Mouse (Mus musculus): Measurements from ENCODE around the gene Efna5. TPM values are rescaled to one million over a fixed set of nuclear protein-coding genes. Genes with fewer than 3 reads are reported as not detected.

Gene Efna5
- polyA plus RNA-seq, 1 experiment: 0.42 TPM

DNA sequence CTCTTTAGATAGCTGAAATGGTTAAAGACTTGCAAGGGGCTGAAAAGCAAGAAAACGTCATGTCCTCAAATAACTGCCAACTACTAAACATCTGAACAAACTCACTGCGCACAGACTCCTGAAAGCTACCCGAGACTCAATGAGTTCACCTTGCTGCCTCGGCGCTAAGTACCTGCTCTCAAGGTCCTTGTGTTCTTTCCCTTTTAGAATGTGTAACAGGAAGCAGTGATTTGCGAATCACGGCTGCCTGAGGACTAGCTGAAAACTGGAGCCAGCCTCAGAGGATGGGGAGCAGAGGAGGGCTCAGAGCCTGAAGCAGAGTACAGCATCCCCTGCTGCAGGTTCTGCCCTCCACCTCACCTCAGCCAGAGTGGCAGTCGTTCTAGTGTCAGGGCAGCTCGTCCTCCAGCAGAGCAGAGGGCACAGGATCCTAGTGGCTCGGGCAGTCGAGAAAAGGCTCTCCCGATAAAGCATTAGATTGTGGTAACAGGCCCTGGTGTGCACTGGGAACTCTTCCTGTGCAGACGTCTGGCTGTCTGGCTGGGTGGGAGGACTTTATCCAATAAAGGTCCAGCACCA lies 98.2 kb downstream of the Efna5 start:
- H3K36me3 ChIP-seq (ENCODE audit: control insufficient read depth, insufficient read depth, low read length): no peaks in the 10 kb centered on the region
- TF ChIP-seq CTCF (IDR thresholded peaks at IDR 0.05; ENCODE audit: control insufficient read depth, insufficient read depth, insufficient replicate concordance, low read depth, low read length): no peak
- TF ChIP-seq POLR2A (IDR thresholded peaks at IDR 0.05; ENCODE audit: control insufficient read depth, low read depth, low read length): no peak
- H3K4me1 ChIP-seq (ENCODE audit: control insufficient read depth, insufficient read depth, low read length): peaks cover 5% of the 10 kb centered on the region; the same call in 1 of the 2 replicates
- no peaks in the 10 kb centered on the region for H3K27me3 ChIP-seq (ENCODE audit: control insufficient read depth, insufficient read depth, low read length)
- no peak overlapping the region for H3K4me3 ChIP-seq (ENCODE audit: control insufficient read depth, low read depth, low read length)
- no peak overlapping the region for H3K27ac ChIP-seq (ENCODE audit: control insufficient read depth, insufficient read depth, low read depth, low read length)

DNA sequence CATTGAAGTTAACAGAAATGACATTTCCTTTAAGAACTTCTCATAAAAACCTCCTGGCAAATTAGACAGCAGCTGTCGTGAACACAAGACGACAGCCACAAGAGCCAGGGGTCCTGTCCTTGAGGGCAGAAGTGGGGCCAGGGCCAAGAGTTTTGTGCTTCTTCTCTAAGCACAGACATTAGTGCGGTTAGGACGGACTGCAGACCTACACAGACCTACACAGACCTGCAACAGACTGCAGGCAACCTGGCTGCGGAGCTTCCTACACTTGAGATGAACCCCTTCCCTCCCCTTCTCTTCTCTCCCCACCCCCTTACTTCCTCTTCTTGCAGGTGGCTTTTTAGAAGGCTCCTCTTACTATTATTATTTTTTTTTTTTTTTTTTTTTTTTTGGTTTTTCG lies 100.0 kb downstream of the Efna5 start:
- TF ChIP-seq POLR2A (IDR thresholded peaks at IDR 0.05; ENCODE audit: control insufficient read depth, low read depth, low read length) (no peak), CTCF (IDR thresholded peaks at IDR 0.05; ENCODE audit: control insufficient read depth, insufficient read depth, insufficient replicate concordance, low read depth, low read length) (no peak)
- peaks cover 5% of the 10 kb centered on the region; the same call in 1 of the 2 replicates for H3K4me1 ChIP-seq (ENCODE audit: control insufficient read depth, insufficient read depth, low read length)
- no peaks in the 10 kb centered on the region for H3K36me3 ChIP-seq (ENCODE audit: control insufficient read depth, insufficient read depth, low read length)
- H3K27me3 ChIP-seq (ENCODE audit: control insufficient read depth, insufficient read depth, low read length): no peaks in the 10 kb centered on the region
- H3K4me3 ChIP-seq (ENCODE audit: control insufficient read depth, low read depth, low read length): no peak overlapping the region
- H3K27ac ChIP-seq (ENCODE audit: control insufficient read depth, insufficient read depth, low read depth, low read length): no peak overlapping the region

- no peaks in the 10 kb centered on the region for H3K36me3 ChIP-seq (ENCODE audit: control insufficient read depth, insufficient read depth, low read length)
- H3K27ac ChIP-seq (ENCODE audit: control insufficient read depth, insufficient read depth, low read depth, low read length): no peak overlapping the region
- H3K4me1 ChIP-seq (ENCODE audit: control insufficient read depth, insufficient read depth, low read length): no peaks in the 10 kb centered on the region
- no peak overlapping the region for H3K4me3 ChIP-seq (ENCODE audit: control insufficient read depth, low read depth, low read length)
- TF ChIP-seq POLR2A (IDR thresholded peaks at IDR 0.05; ENCODE audit: control insufficient read depth, low read depth, low read length) (no peak), CTCF (IDR thresholded peaks at IDR 0.05; ENCODE audit: control insufficient read depth, insufficient read depth, insufficient replicate concordance, low read depth, low read length) (no peak)
- no peaks in the 10 kb centered on the region for H3K27me3 ChIP-seq (ENCODE audit: control insufficient read depth, insufficient read depth, low read length)
These were observed 103.1 kb downstream of the Efna5 start for GRCm38 (mm10) chr17:62777858-62778564.

DNA sequence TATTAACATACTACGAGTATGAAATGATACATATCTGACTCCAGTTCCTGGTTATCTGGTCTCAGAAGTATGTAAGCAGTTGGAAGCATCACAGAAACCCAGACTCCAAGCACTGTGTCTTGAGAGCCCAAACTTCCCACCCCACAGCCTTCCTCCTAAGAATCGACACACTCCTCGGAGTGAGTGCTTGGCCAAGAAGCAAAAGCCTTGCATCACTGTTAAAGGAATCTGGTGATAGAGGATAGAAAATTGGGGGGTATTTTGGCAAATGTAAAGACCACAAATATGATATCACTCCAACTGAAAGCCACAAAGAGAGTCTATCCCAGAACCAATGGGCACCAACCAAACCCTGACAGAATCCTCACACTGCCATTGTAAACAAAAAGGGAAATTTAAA lies 104.4 kb downstream of the Efna5 start:
- no peak overlapping the region for H3K4me3 ChIP-seq (ENCODE audit: control insufficient read depth, low read depth, low read length)
- H3K4me1 ChIP-seq (ENCODE audit: control insufficient read depth, insufficient read depth, low read length): no peaks in the 10 kb centered on the region
- H3K27ac ChIP-seq (ENCODE audit: control insufficient read depth, insufficient read depth, low read depth, low read length): no peak overlapping the region
- H3K27me3 ChIP-seq (ENCODE audit: control insufficient read depth, insufficient read depth, low read length): no peaks in the 10 kb centered on the region
- TF ChIP-seq CTCF (IDR thresholded peaks at IDR 0.05; ENCODE audit: control insufficient read depth, insufficient read depth, insufficient replicate concordance, low read depth, low read length) (no peak), POLR2A (IDR thresholded peaks at IDR 0.05; ENCODE audit: control insufficient read depth, low read depth, low read length) (no peak)
- H3K36me3 ChIP-seq (ENCODE audit: control insufficient read depth, insufficient read depth, low read length): no peaks in the 10 kb centered on the region

DNA sequence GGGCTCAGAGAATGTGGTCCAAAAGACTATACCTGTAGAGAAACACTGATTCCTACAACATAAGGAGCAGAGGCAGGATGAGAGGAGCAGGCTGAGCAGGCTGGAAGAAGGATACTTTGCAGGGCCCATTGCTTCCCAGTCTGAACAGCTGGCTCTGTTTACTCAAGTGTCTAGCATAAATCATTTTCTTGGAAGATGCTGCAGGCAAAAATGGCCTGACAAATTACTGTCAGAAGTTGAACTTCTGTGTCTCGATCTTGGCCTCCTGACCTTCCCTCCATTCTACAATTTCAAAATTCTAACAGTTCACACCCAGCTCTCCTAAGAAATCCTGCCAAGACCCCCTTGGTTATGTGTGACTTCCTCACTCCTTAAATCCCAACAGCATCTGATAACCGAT lies 105.1 kb downstream of the Efna5 start:
- H3K27me3 ChIP-seq (ENCODE audit: control insufficient read depth, insufficient read depth, low read length): no peaks in the 10 kb centered on the region

GRCm38 (mm10) chr17:62775401-62775800 lies 105.7 kb downstream of the Efna5 start:
- Histone ChIP-seq H3K27me3 (ENCODE audit: control insufficient read depth, insufficient read depth, low read length) (no peaks in the 10 kb centered on the region), H3K27ac (ENCODE audit: control insufficient read depth, insufficient read depth, low read depth, low read length) (no peak overlapping the region), H3K4me3 (ENCODE audit: control insufficient read depth, low read depth, low read length) (no peak overlapping the region), H3K36me3 (ENCODE audit: control insufficient read depth, insufficient read depth, low read length) (no peaks in the 10 kb centered on the region), H3K4me1 (ENCODE audit: control insufficient read depth, insufficient read depth, low read length) (no peaks in the 10 kb centered on the region)
- TF ChIP-seq CTCF (IDR thresholded peaks at IDR 0.05; ENCODE audit: control insufficient read depth, insufficient read depth, insufficient replicate concordance, low read depth, low read length) (no peak), POLR2A (IDR thresholded peaks at IDR 0.05; ENCODE audit: control insufficient read depth, low read depth, low read length) (no peak)

More for the DNA sequence above, 105.1 kb downstream of the Efna5 start:
- H3K27ac ChIP-seq (ENCODE audit: control insufficient read depth, insufficient read depth, low read depth, low read length): no peak overlapping the region
- no peak overlapping the region for H3K4me3 ChIP-seq (ENCODE audit: control insufficient read depth, low read depth, low read length)
- H3K4me1 ChIP-seq (ENCODE audit: control insufficient read depth, insufficient read depth, low read length): no peaks in the 10 kb centered on the region
- TF ChIP-seq POLR2A (IDR thresholded peaks at IDR 0.05; ENCODE audit: control insufficient read depth, low read depth, low read length) (no peak), CTCF (IDR thresholded peaks at IDR 0.05; ENCODE audit: control insufficient read depth, insufficient read depth, insufficient replicate concordance, low read depth, low read length) (no peak)
- H3K36me3 ChIP-seq (ENCODE audit: control insufficient read depth, insufficient read depth, low read length): no peaks in the 10 kb centered on the region

DNA sequence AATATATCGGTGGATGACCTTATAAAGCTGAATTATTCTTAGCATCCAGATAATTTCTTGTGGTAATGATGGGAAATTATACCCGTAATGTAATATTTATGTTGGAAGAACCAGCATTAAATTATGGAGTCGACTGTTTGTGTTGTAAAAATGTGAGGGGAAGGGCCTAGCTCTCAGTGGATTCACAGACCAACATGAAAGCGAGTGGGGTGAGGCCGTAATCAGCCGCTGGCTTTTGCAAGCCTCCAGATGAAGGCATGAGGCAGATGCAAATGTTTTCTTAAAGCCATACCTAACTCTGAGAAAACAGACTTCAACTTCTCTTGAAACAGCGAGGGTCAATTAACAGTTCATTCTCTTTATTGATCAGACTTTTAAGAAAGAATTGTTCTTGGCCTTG lies 106.4 kb downstream of the Efna5 start:
- TF ChIP-seq CTCF (IDR thresholded peaks at IDR 0.05; ENCODE audit: control insufficient read depth, insufficient read depth, insufficient replicate concordance, low read depth, low read length) (no peak), POLR2A (IDR thresholded peaks at IDR 0.05; ENCODE audit: control insufficient read depth, low read depth, low read length) (no peak)
- H3K4me1 ChIP-seq (ENCODE audit: control insufficient read depth, insufficient read depth, low read length): no peaks in the 10 kb centered on the region
- no peaks in the 10 kb centered on the region for H3K27me3 ChIP-seq (ENCODE audit: control insufficient read depth, insufficient read depth, low read length)

More for the DNA sequence above, 106.4 kb downstream of the Efna5 start:
- Histone ChIP-seq H3K4me3 (ENCODE audit: control insufficient read depth, low read depth, low read length) (no peak overlapping the region), H3K27ac (ENCODE audit: control insufficient read depth, insufficient read depth, low read depth, low read length) (no peak overlapping the region), H3K36me3 (ENCODE audit: control insufficient read depth, insufficient read depth, low read length) (no peaks in the 10 kb centered on the region)

All from testis, adult 2 months (tissue).